Mouse (Mus musculus) cortical plate, adult 2 months (tissue): ENCODE results near the gene Praf2.

Experiments used
- CTCF ChIP-seq: fragments of 200-500 bp; IDR thresholded peaks from 2 replicates; pipeline ENCODE4 v1.5.1; 2011; ENCODE audit warnings: mild to moderate bottlenecking, control low read depth, low read length; ENCODE audit not compliant: insufficient read depth; ENCODE audit errors: extremely low read depth
- POLR2A ChIP-seq: fragments of 200-500 bp; IDR thresholded peaks from 2 replicates; pipeline ENCODE4 v1.6.1; 2011; ENCODE audit warnings: mild to moderate bottlenecking, low read length, control low read depth; ENCODE audit not compliant: insufficient read depth; ENCODE audit errors: extremely low read depth

DNA sequence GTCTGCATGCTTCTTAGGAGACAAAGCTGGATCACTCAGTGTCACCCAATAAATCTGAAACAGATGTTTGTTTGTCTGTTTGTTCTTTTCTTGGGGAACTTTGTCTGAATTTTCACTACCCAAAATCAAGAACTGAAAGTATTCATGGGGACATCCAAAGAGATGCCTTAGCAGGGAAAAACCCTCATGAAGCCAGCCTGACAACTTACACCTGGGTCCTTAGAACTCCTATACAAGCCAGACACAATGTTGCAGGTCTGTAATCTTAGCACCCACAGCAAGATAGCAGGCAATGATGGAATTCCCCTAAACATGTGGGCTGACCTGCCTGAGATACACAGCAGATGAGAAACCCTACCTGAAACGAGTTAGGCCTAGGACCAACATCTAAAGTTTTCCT, 16.7 kb downstream of the Praf2 start:
- TF ChIP-seq POLR2A (no peak), CTCF (no peak)
